Mouse (Mus musculus) kidney, adult 18-20 months (tissue): ENCODE data around the gene Rabgap1l.

Experiments
- DNase-seq: peaks from one replicate; pipeline ENCODE4 v3.0.0; 2021

The Rabgap1l gene

DNA sequence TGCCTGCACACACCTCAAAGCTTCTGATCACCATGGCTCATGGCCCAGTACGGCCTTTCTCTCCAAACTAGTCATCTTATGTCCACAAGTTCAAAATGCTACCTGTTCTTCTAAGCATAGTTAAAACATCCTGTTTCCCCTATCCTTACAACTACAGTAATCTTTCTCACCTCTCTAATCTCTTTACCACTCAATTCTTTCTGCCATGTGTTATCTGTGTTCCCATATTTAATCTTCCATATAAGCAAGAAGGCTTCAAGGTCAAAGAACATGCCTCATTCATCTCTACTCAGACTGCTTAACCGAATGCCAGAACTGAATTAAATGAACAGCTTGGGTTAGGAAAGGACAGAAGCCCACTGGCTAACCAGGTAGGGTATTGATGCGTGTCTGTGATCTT, 5.8 kb downstream of the Rabgap1l start:
- no peak for DNase-seq

DNA sequence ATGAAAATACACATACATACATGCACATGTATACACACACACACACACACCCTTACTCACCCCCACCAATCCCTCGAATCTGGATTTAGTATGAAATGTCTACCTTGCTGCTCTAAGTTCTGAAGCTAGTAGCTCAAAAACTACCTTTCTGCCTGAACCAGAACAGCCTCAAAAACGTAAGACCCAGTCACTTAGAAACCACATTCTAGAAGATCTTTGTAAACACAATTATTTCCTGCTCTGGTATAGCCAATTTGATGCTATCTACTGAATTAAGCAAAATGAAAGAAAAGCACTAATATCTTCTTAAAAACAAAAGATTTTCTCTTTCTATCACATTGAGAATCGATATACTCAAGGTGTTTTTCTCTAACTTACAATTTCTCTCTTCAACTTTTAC, 6.4 kb downstream of the Rabgap1l start:
- no peak for DNase-seq

DNA sequence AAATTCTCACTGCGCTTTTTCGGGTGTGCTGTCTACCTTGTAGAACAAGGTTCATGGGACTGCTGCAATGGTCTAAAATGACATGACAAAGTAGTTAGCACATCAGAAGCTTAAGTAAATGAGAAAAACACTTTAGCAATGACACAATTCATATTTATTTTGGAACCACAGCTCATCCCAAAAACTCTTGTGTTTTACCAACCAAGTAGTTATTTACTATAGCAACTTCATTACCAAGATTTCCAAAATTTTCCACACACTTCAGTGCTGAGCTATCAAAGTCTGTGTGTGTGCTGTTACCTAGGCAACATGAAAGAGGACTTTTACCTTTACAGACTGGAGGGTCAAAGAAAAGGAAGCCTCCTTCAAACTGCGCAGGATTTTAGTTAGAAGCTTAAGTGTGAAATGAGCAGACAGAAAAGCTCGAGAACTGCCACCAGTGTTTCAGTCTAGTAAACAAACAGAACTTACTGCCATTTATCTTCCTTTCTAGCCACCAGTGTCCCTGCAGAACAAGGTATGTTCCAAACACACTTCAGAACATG, 7.3 kb downstream of the Rabgap1l start:
- no peak for DNase-seq

DNA sequence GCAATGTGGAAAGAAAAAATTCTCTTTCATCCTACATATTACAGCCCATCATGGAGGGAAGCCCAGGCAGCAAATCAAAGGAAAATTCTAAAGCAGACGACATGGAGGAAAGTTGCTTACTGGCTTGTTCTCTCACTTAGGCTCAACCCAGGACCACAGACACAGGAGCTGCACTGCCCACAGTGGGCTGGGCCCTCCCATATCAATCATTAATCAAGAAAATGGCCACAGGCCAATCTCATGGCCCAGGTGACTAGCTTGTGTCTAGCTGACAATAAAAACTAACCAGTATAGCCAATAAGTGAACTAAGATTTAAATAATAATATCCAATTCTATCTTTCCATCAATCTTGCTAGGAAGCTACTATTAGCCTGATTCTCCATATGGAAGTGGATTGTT, 8.9 kb downstream of the Rabgap1l start:
- peak; percentile 83 for DNase-seq

DNA sequence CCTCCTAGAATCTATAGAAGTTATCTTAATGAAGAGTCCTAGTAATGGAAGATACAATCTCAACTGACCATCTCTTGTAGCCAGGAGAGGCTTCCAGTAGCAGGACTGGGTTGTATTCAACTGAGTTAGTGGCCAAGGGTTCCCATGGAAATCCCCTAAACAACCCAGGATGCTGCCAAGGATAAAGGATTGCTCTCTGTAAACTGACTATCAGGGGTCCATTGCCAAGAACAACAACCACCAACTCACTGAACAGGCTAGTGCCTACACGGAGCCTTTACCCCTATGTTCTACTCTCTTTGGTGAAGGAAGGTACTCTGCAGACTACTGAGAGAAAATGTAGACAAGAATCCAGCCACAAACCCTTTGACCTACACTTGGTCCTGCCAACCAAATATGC, 18.8 kb downstream of the Rabgap1l start:
- DNase-seq, result no peak

DNA sequence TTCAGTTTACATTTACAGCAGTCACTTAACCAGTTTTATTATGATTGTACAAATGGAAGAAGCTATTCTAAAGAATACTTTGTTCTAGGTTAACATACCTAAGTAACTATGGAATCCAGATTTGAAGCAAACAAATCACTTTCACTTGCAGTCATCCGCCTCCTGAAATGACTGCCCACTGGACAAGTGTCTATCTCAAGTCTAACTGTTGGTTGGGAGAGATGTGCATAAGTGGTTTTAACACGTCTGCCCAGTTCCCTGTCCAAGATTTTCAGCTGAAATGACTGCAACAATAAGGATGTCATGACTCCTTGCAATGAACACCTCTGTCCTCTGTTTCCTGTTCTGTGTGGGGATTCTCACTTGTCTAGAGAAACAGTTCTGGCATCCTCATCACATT, 27.4 kb downstream of the Rabgap1l start:
- DNase-seq, result no peak

DNA sequence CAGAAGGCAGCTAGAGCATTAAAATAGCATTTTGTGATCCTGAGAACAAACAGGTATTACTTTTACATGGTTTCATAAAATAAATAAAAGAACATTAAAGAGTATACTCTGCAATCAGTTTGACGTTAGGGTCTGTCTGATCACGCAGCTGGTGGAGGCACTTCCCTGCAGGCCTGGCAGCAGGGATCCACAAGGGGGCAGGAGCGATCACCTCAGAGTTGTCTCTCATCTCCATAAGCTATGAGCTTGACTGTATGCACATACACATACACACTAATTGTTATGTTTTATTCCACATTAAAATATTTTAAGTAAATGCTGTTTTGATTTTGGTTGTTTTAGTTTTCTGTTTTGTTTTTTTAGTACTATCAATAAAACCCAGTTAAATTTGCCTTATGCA, 34.8 kb downstream of the Rabgap1l start:
- peak; percentile 69 for DNase-seq

DNA sequence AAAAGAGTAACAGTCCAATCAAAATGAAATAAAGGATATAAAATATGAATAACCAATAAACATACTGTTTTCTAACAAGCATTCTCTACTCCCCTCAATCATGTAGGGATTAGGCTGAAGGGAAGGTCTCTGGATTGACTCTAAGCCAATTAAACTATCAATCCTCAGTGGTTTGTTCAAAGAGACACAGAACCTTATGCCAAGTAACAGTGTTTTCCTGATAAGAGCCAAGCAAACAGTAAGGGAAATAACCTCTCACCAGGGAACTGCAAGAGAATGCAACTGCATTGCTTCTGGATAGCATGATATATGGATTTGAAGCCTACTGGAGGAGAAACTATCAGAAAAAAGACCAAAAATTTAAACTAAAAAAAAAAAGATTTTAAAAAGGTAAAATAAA, 37.7 kb downstream of the Rabgap1l start:
- DNase-seq, result no peak

DNA sequence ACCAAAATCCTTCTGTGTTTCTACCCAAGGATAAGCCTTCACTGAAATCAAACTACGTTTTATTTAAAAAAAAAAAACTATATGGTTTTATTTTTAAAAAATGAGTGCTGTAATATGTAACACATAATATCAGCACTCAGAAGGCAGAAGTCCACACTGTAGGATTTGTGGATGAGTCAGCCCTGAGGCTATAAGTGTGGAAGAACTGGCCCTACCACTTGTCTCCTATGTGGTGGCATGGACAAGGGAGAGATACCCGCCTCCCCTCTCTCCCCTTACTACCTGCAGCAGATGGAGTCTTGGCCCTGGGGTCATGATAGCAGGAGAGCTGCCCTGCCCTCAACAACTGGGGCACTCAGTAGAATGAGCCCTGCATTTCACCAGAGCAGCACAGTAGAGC, 42.4 kb downstream of the Rabgap1l start:
- DNase-seq, result no peak

DNA sequence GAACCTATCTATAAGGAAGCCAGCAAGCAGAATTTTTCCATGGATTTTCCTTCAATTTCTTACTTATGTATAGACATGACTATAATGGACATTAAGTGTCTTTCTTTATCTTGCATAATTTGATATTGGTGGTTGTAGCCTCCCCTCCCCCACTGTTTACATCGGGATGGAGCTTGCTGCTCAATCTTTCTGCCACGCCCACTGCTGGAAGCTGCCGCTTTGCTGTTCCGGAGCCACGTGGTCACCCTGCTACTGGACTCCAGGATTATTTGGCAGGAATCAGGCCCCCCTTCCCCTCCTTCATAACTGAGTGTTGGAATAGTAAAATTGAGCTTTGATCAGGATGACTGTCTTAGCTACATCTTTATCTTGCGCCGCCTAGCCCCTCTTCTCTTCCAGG, 46.2 kb downstream of the Rabgap1l start:
- DNase-seq, result peak; percentile 14

DNA sequence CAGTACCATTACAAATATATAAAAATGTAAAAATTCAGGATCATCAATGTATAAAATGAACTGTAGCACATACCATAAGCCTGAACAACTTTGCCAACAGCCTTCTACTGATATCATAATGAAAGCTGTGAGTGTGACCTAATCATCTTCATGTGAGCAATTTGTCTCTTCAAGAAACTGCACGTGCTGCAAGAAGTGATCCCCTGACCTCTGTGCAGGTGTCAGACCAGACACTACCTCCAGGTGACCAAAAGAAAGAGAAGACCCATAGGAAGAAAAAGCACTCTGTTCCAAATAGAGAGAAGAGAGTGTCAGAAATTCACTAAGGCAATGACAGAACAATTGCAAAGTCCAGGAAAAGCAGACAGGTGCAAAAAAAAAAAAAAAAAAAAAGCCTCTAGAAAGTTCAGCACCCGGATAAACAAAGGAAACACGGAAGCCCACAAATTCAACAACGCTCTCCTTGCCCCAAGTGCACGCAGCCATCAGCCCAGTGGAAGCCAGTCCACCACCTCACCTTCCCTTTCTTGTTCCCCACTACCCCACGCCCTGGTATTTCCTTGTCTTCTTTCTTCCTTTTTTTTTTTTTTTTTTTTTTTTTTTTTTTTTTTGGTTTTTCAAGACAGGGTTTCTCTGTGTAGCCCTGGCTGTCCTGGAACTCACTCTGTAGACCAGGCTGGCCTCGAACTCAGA, 47.6 kb downstream of the Rabgap1l start:
- no peak for DNase-seq

DNA sequence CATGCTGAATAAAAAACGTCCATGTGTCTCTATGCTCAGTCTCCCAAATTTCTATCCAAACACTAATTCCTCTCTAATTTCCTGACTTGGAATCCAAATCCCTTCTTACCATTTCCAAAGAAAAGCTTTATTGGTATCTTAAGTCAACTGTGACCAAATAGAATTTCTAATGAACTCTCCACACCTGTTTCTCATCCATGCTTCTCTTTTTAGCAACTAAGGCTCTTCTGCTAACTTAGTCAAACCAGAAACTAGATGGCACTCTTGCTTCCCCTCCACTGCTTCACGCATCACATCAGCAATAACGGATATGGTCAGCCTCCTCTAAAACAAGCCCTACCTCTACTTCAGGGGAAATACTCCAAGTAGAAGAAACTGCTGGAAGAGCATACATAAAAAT, 49.0 kb downstream of the Rabgap1l start:
- DNase-seq, result no peak

DNA sequence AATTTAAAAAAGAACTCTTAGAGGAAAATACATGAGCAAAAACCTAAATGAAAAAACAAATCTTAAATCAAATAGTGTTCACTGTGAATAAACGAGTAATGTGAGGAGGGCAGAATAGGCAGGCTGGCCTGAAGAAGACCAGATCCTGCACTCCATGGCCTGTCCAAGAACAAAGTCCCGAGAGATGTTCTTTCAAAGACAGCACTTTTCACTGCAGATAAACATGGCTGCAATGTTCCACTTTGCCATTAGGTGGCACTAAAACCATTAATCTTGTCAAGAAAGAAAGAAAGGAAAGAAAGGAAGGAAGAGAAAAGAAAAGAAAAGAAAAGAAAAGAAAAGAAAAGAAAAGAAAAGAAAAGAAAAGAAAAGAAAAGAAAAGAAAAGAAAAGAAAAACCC, 49.8 kb downstream of the Rabgap1l start:
- DNase-seq, result peak; percentile 46

DNA sequence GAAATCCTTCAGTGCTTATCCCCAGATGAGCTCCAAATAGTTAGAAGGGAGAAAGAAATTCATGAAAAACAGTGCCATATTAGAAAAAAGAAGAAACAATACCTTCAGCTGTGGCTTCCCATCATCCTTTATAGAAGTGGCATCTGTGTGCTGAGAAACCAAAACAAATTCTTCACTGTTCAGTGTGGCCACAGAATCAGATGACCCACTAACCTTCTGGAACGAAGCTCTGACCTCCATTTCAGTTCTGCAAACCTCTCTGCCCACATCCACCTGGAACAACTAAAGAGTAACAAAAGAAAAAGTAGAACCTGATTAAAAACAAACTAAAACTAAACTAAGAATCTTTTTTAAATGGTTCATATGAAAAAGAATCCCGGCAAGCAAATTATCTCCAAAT, 52.4 kb downstream of the Rabgap1l start:
- DNase-seq, result no peak

DNA sequence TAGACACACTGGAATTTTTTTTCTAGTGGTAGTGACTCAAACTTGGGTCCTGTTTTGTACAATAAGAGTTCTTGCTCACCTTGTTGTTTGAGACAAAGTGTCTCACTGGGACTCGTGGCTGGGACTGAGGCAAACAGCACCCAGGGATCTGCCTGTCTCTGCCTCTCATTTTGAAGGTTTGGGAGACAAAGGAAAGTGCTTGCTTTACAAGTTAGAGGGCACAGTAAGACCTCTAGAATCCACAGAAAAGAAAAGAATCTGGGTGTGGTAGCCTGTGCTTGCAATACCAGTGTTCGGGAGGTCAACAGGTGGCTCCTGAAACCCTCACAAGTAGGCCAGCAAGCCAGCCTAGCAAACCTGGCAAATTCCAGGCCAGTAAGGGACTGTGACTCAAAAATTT, 58.3 kb downstream of the Rabgap1l start:
- no peak for DNase-seq

DNA sequence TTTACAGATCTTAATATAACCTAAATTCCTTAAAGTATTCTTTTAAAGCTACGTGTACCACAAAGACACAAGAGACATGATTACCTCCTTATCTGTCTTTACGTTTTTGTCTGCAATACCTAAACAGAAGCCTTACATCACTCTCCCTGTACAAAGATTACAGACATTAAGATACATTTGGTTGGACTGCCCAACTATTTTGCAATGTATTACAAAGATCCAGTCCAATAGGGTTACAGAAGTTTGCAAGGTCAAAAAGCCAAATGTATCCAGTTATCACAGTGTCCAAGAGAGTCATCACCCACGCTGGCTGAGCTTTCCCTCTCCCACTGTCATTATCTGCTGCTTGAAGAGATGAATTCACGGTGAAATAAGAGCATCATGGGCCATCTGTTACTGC, 63.1 kb downstream of the Rabgap1l start:
- DNase-seq, result no peak

DNA sequence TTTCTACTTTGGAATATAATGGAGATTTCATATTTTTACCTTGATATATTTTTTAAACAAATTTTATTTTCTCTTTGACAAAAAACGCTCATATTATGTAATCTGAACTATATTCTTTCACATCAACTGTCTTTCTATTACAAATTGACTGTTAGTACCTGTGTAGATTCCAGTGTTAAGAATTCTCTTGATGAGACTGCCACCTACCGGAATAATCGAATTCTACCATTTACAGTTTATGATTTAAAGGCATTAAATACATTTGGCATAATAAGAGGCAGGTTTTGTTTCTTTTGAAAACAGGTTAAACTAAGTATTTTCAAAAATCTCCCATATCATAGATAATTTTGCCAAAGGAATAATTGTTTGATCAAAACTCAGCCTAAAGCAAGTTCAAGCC, 75.3 kb downstream of the Rabgap1l start:
- no peak for DNase-seq

DNA sequence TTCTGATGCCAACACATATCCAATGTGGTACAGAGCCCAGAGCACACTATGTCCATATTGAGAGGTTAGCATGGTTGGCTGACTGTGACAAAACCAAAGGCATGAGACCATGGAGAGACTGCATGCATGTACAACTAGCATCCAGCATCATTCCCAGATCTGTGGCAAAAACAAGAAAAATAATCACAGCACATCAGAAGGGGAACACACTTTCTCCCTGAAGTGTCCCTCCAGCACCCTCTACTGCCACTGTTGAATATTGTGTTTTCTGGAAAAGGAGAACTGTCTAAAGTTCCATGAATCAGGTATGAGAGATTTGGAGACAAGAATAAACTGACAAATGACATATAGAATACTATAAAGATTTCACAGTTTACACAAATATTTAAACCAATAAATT, 78.3 kb downstream of the Rabgap1l start:
- no peak for DNase-seq

DNA sequence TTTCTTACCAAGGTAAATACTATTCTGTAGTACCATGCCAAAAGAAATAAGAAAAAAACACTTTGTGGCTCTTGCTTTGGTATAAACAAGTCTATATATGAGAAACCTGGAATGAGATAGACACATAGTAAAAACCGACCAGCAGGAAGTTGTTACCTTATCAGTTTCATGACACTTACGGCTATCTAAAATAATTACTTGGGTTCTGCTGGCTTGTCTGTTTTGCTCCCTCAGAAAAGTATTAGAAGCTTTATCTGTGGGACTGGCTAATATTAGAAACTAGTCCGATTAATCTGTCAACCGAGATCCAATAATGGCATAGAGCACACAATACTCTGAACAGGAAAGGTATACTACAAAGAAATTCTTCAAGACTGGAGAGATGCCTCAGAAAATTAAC, 79.1 kb downstream of the Rabgap1l start:
- DNase-seq, result no peak

DNA sequence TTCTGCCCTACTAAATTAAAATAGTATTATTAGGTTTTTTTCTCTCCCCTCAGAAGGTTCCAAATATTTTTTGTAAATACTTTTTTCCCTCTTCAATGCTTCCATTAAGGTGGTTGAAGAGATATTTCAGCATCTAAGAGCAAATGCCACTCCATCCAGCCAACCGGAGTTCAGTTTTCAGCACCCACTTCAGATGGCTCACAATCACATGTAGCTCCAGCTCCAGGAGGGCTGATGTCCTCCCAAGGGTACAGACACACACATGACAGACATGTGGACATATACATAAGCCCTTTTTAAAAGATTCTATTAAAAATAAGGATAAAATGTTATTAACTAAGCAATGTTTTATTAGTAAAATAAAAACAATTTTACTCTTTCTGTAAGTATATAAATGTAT, 79.6 kb downstream of the Rabgap1l start:
- DNase-seq, result no peak

DNA sequence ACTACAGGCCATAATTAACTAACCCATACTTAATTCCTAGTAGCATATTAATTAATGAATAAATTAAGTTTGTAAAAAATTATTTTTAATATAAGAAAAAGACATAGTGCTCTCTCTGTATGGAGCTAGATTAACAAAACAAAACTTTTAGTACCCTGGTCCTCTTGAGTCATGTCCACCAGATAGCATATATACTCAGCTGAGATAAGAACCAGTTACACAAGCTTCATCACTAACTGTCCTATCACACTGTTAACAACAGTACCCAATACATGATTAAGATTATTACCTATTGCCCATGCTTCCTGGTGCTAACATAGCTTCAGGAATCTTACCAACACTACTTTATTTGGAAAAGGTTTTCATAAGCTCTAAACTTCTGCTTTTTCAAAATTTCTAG, 82.5 kb downstream of the Rabgap1l start:
- DNase-seq, result no peak

DNA sequence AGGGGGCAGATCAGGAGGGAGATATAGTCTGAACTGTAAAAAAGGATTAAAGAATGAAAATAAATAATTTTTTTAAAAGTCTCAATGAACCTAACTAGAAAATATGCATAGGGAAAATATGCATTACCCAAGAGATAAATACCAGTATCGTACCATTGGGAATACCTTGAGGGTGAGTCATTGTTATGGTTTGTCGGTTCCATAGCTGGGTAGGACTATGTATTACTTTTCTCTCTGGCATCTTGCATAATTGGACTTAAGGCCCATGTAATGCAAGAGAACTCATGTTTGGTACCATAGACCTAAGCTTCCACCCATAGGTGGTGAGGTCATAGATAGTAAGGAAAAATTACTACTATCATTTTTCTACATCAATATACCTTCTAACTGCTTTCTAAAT, 88.4 kb downstream of the Rabgap1l start:
- no peak for DNase-seq

DNA sequence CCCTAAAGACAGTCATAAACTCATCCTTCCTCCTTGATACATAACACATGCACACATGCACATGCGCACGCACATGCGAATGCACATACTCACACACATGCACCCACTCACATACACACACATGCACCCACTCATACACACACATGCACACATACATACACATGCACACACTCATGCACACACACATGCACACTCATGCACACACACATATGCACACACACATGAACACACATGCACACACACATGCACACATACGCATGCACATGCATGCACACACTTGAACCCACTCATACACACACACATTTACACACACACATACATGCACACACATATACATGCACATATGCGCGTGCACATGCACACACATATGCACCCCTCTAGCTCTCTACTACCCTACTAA, 89.2 kb downstream of the Rabgap1l start:
- DNase-seq, result no peak

DNA sequence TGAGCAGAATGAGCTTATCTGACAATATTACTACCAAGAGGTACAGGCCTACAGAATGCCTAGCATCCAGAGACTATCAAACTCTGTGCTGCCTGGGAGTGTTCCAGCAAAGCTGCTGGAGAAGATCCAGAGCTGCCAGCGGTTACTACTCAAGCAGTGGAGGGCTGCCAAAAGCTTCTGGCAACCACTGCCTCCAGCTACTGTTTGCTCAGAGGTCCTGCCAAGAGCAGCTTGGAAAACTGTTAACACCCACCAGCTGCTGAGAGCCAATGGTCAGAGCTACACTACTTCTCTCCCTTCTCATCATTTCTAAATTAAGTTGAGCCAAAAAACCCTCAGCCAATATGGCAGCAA, 99.9 kb downstream of the Rabgap1l start:
- DNase-seq, result peak; percentile 90
